Mouse (Mus musculus) gastrocnemius, postnatal 14 days (tissue): Measurements from ENCODE around the gene Tcea2. TPM values are rescaled to one million over a fixed set of nuclear protein-coding genes. Genes with fewer than 3 reads are reported as not detected.

Experiments
- DNase-seq: peaks from one replicate; pipeline ENCODE4 v3.0.0; 2021; ENCODE audit warnings: mixed read lengths
- intact Hi-C: fragments of 180-260 bp; cut with DNase I; formaldehyde crosslinking; loops from one replicate; pipeline ENCODE4 v1.15.1; 2025; ENCODE audit warnings: low total_unique reads
- total RNA-seq, 2 experiments: library from RNA; stranded (reverse); gene quantifications; 2 replicates each; pipeline ENCODE4 v1.2.3; 2021

Tcea2 gene
- total RNA-seq, 2 experiments from 2014 or later, result 4.2 to 6.0 TPM

DNA sequence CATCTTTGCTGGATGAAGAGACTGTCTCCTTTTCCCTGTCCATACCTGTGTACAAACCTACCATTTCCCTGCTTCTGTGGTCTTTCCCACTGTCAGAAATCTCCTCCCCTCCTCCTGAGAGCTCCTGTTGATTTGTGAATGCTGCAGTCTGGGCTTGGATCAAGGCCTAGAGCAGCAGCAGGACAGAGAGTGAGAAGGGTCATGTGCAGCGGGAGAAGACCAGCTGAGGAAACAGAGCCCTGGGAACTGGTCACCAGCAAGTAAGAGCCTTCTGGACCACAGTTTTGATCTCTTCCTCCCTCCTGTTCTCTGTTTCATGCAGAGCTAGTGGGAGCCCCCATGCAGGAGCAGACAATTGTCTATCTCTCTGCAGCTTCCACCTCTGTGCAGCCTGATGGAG is 15.7 kb downstream of the Tcea2 start:
- no peak for DNase-seq

DNA sequence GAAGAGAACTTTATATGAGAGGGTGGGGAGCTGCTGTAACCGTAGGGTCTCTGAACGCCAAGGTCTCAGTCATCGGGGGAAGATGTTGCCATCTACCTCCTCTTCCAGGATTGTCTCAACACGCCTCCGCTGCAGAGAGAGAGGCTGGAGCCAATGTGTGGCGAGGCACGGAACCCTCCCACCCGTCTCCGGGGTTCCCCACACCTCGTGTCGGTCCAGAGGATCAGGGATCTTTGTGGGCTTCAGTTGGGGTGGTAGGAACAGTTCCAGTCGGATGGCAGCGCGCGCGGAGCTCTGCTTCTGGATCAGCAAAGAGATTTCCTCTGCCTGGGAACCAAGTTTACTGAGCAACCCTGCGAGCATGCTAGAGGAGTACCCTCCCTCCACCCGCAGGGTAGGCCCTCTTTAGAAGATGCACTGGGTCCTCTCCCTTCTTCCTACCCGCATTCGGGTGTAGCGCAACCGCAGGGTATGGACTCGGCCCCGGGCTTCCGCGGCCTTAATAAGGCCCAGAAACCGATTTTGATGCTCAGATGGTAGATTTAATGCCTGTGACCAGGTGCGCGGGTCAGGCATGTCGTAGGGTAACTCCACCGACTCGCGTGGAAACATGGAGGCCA is 16.8 kb downstream of the Tcea2 start:
- intact Hi-C loops, result no loop called here
- no peak for DNase-seq

More for the DNA sequence above, 15.7 kb downstream of the Tcea2 start:
- intact Hi-C loops, result no loop called here

DNA sequence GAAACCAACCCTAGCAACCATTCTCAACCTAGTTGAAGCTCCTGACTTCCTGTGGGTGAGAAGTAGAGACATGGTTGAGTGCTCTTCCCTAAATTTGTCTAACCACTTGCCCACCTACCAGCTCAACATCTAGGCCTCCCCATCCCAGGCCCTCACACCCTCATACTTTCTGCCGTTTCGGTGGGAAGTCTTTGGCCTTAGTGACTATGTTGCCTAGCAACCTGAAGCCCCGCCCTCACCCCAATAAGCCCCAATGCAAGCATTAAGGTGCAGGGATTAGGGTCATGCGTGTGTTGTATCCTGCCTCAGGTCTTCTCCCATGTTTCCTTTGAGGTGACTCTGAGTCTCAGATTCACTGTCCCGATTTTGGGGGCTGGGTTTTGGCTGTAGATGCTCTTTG is 18.1 kb downstream of the Tcea2 start, which contains the start of gene Lkaaear1:
Gene Lkaaear1 (minus strand): TSS at position 202 of the 400 bp plus-strand sequence.
- DNase-seq, result no peak
- intact Hi-C loops, result no loop called here

DNA sequence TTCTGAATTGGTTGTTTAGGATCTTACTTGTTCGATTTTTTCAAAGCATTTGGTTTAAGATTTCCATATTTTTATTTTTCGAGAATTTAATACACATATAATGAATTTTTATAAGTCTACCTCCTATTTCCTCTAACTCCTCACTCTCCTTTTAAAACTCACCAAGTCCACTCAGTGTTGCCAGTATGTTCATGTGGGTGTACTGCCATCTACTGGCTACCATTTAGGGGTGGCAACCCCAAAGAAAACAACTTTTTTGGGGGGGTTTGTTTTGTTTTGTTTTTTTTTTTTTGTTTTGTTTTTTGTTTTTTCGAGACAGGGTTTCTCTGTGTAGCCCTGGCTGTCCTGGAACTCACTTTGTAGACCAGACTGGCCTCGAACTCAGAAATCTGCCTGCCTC is 26.6 kb downstream of the Tcea2 start:
- intact Hi-C loops, result no loop called here
- DNase-seq, result no peak

DNA sequence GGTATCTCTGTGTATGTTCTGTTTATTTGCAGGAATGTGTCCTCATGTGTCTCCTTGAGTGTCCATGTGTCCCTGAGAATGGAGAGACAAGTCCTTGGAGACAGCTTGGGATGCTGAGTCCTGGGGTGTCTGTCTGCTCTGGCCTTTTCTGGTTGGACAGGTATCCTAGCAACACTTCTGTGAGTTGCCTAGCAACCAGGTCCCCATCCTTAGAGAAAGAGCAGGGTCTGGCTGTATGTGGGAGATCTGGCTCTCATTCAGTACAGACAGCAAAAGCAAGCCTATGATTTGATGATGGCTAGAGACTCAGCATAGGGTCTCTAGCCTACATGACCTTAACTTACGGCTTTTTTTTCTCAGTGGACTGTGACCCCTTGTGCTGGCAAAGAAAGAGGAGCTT is 33.6 kb downstream of the Tcea2 start:
- intact Hi-C loops, result no loop called here
- DNase-seq, result no peak

DNA sequence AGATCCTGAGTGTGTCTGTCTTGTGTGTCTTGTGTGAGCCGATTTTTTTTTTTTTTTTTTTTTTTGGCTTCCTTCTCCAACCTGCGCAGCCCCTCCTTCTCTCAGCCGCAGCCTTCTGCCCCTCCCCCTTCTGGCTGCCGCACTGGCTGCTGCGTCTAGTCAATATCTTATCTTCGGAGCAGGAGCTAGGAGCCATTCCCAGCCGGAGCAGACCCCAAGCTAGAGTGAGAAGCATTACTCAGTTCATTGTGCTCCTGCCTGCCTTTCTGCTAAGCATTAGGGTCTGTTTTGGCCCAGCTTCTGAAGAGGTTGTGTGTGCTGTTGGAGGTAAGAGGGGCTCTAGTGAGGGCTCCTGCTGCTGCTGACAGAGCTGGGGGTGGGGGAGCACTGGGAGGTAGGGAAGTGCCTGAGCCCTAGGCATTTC is 34.8 kb downstream of the Tcea2 start, which contains the start of gene Oprl1:
Gene Oprl1 (plus strand): TSS at position 114 of the 424 bp plus-strand sequence.
- DNase-seq, result no peak
- intact Hi-C loops, result no loop called here

DNA sequence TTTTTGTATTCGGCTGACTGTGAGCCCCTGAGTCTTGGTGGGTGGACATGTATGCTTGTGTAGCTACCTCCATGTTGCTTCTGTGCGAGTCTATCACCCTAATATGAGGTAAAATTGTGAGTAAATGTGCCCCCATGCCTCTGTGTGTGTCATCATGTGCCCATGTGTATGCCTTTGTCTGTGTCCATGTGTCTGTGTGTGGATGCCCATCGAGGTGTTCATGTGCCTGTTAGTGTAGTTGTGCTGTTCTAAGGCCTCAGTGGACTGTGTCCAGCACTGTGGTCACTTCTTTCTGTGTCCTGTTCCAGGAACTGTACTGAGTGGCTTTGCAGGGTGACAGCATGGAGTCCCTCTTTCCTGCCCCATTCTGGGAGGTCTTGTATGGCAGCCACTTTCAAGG is 35.3 kb downstream of the Tcea2 start:
- no peak for DNase-seq
- intact Hi-C loops, result no loop called here

DNA sequence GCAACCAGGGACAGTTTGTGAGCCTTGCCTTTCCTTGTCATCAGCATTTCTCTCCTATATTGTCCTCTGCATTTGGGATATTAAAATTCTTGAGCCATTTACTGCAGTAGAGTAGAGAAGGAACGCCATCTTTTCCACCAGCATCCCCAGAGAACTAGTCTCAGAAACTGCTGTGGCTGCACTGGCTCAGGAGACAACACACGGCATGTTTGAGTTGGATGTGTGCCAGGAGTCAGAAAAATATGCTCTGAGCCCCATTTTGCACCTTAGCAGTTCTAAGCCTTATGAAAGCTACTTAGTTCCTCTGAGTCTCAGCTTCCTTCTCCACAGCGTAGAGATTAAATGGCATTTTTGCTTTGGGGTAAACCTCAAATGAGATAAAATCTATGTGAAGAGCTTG is 36.9 kb downstream of the Tcea2 start:
- intact Hi-C loops, result no loop called here
- DNase-seq, result no peak

DNA sequence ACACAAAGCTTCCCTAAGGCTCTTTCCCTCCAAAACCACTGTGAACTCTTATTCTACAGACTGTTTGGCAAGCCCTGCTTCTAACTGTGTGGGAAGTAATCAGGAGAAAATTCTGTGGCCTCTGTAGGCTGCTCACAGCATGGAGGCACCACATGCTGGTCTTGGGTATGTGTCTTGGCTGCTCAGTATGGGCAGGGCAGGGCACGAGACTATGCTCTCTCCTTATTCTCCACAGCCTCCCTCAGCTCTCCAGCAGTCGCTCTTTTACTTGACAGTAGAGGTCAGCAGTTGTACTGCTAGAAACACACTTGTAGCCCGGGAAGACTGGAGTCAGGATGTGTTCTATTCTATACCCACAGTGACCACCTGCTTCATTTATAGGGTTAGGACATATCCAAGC is 40.0 kb downstream of the Tcea2 start:
- DNase-seq, result no peak
- intact Hi-C loops, result loop anchor here (10.0 kb wide), 1 partner anchor 145 kb away; the partner anchor contains the start of gene Polr3k

DNA sequence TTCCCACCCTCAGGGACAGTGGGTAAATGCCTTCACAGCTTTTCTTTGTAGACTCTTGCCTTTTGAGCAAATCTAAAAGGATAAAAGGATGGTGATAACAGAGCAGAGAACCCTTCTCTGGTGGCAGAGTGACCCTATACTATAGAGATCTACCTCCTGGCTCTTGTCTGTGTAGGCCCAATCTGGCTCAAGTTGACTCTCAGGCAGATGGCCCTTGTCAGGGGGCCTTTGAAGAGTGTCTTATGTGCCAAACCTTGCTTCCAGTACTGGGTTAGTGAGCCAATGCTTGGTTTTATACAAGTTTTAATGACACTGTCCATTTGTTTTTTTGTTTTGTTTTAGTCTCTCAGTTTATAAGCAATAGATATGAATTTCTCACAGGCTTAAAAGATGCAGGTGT is 41.1 kb downstream of the Tcea2 start:
- intact Hi-C loops, result loop anchor here (10.0 kb wide), 1 partner anchor 144 kb away; the partner anchor contains the start of gene Polr3k
- no peak for DNase-seq

DNA sequence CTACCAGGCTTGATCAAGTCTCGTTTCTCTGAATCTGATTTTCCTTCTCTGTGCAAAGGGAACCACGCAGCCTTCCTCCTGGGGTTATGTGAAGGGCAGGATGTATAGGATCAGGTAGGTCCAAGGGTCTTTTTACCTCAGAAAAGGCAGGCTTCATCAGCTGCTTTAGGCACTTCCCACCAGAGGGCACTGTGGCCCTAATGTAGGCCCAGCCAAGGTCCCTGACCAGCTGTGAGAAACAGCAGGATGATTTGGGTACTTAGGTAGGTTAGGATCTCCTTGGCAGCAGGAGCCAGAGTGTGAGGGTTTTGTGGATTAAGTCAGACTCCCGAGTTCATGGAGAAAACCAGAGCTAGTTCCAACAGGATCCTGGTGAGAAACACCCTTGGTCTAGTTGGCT is 42.1 kb downstream of the Tcea2 start:
- DNase-seq, result no peak

DNA sequence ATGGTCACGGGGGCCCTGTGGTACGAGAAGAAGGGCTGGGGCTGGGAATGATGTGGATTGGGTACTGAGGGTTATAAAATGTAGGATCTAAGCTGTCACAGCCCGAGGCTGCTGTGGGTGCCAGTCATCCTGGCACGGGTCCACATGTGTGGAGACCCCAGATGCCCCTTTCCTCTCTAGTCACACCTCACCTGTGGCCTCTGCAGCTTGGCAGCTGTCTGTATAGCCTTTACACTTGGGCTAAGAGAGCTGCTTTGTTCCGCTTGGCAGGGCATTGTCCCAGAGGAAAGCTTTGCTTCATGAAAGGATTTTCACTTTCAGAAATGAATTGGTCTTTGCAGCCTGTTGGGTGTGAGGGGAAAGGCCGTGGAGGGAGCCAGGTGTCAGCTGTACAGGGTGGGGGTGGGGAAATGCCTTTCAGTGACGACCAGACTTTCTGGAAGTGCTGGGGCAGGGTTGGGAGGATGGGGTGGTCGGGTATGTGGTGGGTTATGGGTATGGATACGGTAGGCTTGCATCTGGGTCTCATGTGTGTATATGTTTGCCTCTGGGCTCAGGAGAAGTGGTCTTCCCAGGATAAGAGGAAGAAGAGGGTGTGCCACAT is 47.7 kb downstream of the Tcea2 start:
- intact Hi-C loops, result loop anchor here (10.0 kb wide), 1 partner anchor 137 kb away; the partner anchor contains the start of gene Polr3k

More for the DNA sequence above, 42.1 kb downstream of the Tcea2 start:
- intact Hi-C loops, result loop anchor here (10.0 kb wide), 1 partner anchor 143 kb away; the partner anchor contains the start of gene Polr3k

DNA sequence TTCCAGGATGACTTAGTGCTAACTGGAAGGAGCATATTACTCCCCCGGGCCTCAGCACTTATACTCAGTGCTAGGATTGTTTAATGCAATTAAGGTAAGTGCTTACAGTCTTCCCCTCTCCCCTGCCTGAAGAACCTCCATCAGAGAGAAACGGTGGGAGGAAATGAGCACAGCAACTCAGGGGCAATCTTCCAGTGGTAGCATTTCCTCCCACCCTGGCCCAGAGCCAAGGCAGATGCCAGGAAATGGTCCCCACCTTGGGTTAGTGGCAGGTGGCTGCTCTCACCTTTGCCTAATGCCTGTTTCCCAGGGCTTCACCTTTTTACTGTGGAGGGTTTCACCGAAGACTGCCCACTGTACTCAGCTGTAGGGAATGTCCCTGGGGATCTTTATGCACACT is 49.9 kb downstream of the Tcea2 start:
- intact Hi-C loops, result no loop called here
- no peak for DNase-seq

More for the DNA sequence above, 47.7 kb downstream of the Tcea2 start:
- no peak for DNase-seq

Other genes with a start within 250 kb of the Tcea2 start
- 1 to 10 TPM; 5.3 to 5.7 TPM for gene Zbtb46, start 220.9 kb upstream of the Tcea2 start, total RNA-seq
- not detected for gene Abhd16b, start 187.1 kb upstream of the Tcea2 start, total RNA-seq
- gene Tpd52l2, start 183.2 kb upstream of the Tcea2 start, total RNA-seq, result 10 to 100 TPM; 58.7 to 59.4 TPM
- gene Dnajc5, start 159.8 kb upstream of the Tcea2 start, total RNA-seq, result 10 to 100 TPM; 47.8 to 51.8 TPM
- gene Uckl1, start 95.4 kb upstream of the Tcea2 start, total RNA-seq, result 10 to 100 TPM; 28.8 to 29.7 TPM
- gene Prpf6, start 88.4 kb upstream of the Tcea2 start, total RNA-seq, result 10 to 100 TPM; 28.0 to 30.1 TPM
- gene Zfp512b, start 87.5 kb upstream of the Tcea2 start, total RNA-seq, result 10 to 100 TPM; 20.5 to 20.9 TPM
- under 1 TPM; 0.78 to 0.84 TPM for gene Samd10, start 81.1 kb upstream of the Tcea2 start, total RNA-seq
- not detected for gene Gm29797, start 23.3 kb upstream of the Tcea2 start, total RNA-seq
- gene Sox18, start 8.7 kb upstream of the Tcea2 start, total RNA-seq, result 10 to 100 TPM; 27.3 to 28.0 TPM
- 1 to 10 TPM; 5.1 to 6.5 TPM for gene Rgs19, start 13.7 kb downstream of the Tcea2 start, total RNA-seq
- gene Lkaaear1, start 18.1 kb downstream of the Tcea2 start, total RNA-seq, result not detected
- gene Oprl1, start 34.7 kb downstream of the Tcea2 start, total RNA-seq, result not detected
- gene Myt1, start 83.0 kb downstream of the Tcea2 start, total RNA-seq, result not detected
- 10 to 100 TPM; 18.3 to 30.7 TPM for gene Pcmtd2, start 157.5 kb downstream of the Tcea2 start, total RNA-seq
- gene Polr3k, start 184.0 kb downstream of the Tcea2 start, total RNA-seq, result 10 to 100 TPM in 1 of 2 experiments, 1 to 10 TPM in 1; 9.2 to 10.1 TPM